Mouse (Mus musculus): Measurements from ENCODE around the gene Mrpl12. TPM values are rescaled to one million over a fixed set of nuclear protein-coding genes. Genes with fewer than 3 reads are reported as not detected.
"Not testable (repeated sequence)": the region's sequence is repeated elsewhere in the genome, so short reads cannot be mapped to it uniquely, and the experiment has no call there.

Gene Mrpl12
- polyA plus RNA-seq, 1 experiment from 2014 or later: 187 TPM

DNA sequence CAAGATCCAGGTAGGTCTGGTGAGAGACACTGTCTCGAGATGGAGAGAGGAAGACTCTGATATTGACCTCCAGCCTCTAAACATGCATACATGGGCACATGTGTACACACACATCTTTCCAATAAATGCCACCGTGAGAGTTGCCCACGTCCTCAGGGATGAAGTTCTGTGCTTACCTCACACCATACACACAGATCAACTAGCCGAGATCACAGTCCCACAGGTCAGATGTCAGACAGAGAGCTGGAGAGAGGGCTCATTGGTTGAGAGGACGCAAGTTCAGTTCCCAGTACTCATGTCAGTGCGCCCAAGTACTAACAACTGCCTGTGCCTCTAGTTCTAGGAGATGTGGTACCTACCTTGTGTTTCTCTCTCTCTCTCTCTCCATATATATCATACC lies 16.6 kb downstream of the Mrpl12 start:
- Histone ChIP-seq H3K4me1 (peaks cover 8% of the 10 kb centered on the region), H3K9me3 (replicated peaks) (no peaks in the 10 kb centered on the region), H3K27ac (no peak overlapping the region), H3K36me3 (peaks cover 40% of the 10 kb centered on the region), H3K27me3 (ENCODE audit: low read depth, poor library complexity, severe bottlenecking) (no peaks in the 10 kb centered on the region), H3K4me3 (no peak overlapping the region)
- DNase-seq (ENCODE audit: low spot score): no peak
- 71% methylated on average over 6 of the region's 6 CpGs for WGBS

DNA sequence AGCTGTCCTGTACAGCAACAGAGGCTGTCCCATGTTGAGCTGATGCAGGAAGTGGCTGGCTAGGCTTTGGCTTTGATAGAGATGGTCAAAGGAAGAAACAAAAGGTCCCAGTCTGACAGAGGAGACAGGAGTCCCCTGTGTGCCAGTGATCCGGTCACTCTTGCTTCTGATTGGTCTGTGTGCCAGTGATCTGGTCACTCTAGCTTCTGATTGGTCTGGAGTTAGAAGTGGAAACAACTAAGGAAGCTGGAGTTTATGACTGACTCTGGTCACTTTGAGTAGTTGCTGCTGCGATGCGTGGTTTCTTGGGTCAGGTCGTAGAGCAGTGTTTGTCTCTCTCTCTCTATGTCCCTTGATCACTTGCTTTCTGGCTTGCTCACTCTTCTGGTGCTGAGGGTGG lies 17.3 kb downstream of the Mrpl12 start:
- no peak for DNase-seq (ENCODE audit: low spot score)
- Histone ChIP-seq H3K36me3 (peaks cover 33% of the 10 kb centered on the region), H3K27ac (no peak overlapping the region), H3K27me3 (ENCODE audit: low read depth, poor library complexity, severe bottlenecking) (no peaks in the 10 kb centered on the region), H3K9me3 (replicated peaks) (no peaks in the 10 kb centered on the region), H3K4me3 (no peak overlapping the region), H3K4me1 (peaks cover 8% of the 10 kb centered on the region)
- WGBS: 87% methylated on average over 4 of the region's 4 CpGs

DNA sequence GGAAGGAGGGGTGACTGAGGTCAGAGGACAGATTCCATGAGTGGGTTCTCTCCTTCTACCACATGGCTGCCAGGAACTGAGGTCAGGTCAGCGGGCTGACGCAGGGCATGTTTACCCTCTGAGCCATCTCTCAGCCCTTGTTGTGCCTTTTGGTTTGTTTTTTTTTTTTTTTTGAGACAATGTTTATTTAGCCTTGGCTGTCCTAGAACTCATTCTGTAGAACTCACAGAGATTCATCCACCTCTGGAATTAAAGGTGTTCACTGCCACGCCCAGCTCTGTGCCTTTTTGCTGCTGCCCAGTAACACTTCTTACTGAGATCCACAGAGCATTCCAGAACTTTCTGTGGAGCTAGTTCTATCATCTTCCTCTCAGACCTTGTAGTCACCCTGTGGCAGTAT lies 21.2 kb downstream of the Mrpl12 start:
- peaks cover 12% of the 10 kb centered on the region for H3K4me1 ChIP-seq
- DNase-seq (ENCODE audit: low spot score): no peak
- H3K4me3 ChIP-seq: no peak overlapping the region
- no peaks in the 10 kb centered on the region for H3K9me3 ChIP-seq (replicated peaks)
- 94% methylated on average over 3 of the region's 3 CpGs for WGBS
- H3K27me3 ChIP-seq (ENCODE audit: low read depth, poor library complexity, severe bottlenecking): 0 out of 2 replicates have a peak, but pooled peaks cover 4% of the 10 kb centered on the region
- H3K27ac ChIP-seq: no peak overlapping the region
- H3K36me3 ChIP-seq: no peaks in the 10 kb centered on the region

- Histone ChIP-seq H3K36me3 (no peaks in the 10 kb centered on the region), H3K4me1 (peaks cover 13% of the 10 kb centered on the region), H3K27me3 (ENCODE audit: low read depth, poor library complexity, severe bottlenecking) (0 out of 2 replicates have a peak, but pooled peaks cover 4% of the 10 kb centered on the region), H3K4me3 (no peak overlapping the region), H3K9me3 (replicated peaks) (no peaks in the 10 kb centered on the region), H3K27ac (no peak overlapping the region)
- no peak for DNase-seq (ENCODE audit: low spot score)
- 62% methylated on average over 4 of the region's 4 CpGs for WGBS
Measured at GRCm38 (mm10) chr11:120506899-120507298, 22.5 kb downstream of the Mrpl12 start.

DNA sequence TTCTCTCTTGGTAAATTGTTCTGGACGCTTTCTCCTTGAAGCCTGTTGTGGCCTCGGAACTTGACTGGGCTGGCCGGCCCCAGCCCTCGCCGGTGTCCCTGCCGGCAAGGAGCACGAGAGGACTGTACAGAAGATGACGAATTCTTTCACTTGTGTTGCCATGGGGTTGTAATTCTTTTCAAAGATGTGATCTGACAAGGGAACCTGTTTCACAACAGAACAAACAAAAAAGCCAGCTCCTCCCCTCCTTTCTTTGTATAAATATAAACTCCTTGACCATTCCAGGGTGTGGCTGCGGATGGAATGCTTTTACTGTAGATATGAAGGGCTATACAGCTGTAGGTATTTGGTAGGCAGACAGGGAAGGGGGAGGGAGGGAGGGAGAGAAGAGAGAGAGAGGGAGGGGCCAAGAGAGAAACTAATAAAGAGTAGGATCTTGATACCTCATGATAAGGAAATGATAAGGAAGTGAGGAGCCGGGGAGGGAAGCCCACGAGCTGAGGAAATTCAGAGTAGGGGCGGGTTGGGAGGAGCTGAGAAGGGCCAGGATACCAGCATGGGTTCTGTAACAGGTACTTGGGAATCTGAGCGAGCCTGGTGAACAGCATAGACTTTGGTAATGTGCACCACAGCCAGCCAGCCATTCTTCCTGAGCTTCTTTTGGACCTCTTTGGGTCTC lies 23.3 kb downstream of the Mrpl12 start:
- H3K9me3 ChIP-seq (replicated peaks): no peaks in the 10 kb centered on the region
- 82% methylated on average over 13 of the region's 13 CpGs for WGBS
- H3K27me3 ChIP-seq (ENCODE audit: low read depth, poor library complexity, severe bottlenecking): 0 out of 2 replicates have a peak, but pooled peaks cover 4% of the 10 kb centered on the region
- H3K4me1 ChIP-seq: peaks cover 16% of the 10 kb centered on the region
- no peak for DNase-seq (ENCODE audit: low spot score)
- H3K27ac ChIP-seq: no peak overlapping the region
- no peak overlapping the region for H3K4me3 ChIP-seq
- H3K36me3 ChIP-seq: no peaks in the 10 kb centered on the region

DNA sequence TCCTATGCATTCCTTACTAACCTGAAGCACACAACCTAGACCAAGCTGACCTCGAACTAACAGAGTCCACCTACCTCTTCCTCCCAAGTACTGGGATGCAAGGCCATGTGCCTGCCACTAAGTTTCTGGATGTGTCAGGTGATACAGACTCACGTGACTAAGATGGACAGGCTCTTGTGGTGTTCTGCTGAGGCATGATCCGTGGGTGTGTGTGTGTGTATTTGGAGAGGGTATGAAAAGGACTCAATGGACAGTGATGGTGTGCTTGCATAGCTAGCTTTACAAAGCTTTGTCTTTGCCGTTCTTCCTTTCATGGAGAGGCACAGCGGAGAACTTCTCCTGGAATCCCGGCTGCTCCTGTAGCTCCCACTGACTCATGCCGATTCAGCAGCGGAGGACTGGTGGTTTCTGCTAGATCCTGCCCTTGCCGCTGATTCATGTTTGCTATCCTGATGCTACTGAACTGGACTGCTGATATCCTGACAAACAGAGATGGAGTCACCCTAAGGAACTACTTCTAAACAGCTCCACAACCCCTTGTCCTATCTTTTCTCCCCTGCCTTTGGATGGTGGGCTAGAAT lies 24.0 kb downstream of the Mrpl12 start:
- Histone ChIP-seq H3K4me3 (no peak overlapping the region), H3K9me3 (replicated peaks) (no peaks in the 10 kb centered on the region), H3K27me3 (ENCODE audit: low read depth, poor library complexity, severe bottlenecking) (0 out of 2 replicates have a peak, but pooled peaks cover 4% of the 10 kb centered on the region), H3K27ac (no peak overlapping the region), H3K36me3 (no peaks in the 10 kb centered on the region), H3K4me1 (peaks cover 21% of the 10 kb centered on the region)
- DNase-seq (ENCODE audit: low spot score): no peak
- WGBS: 91% methylated on average over 9 of the region's 9 CpGs

- H3K4me3 ChIP-seq: 0 out of 2 replicates have a peak overlapping the region, but pooled peaks have one; percentile 36
- DNase-seq (ENCODE audit: low spot score): no peak
Measured at GRCm38 (mm10) chr11:120509940-120510339, 25.5 kb downstream of the Mrpl12 start.

DNA sequence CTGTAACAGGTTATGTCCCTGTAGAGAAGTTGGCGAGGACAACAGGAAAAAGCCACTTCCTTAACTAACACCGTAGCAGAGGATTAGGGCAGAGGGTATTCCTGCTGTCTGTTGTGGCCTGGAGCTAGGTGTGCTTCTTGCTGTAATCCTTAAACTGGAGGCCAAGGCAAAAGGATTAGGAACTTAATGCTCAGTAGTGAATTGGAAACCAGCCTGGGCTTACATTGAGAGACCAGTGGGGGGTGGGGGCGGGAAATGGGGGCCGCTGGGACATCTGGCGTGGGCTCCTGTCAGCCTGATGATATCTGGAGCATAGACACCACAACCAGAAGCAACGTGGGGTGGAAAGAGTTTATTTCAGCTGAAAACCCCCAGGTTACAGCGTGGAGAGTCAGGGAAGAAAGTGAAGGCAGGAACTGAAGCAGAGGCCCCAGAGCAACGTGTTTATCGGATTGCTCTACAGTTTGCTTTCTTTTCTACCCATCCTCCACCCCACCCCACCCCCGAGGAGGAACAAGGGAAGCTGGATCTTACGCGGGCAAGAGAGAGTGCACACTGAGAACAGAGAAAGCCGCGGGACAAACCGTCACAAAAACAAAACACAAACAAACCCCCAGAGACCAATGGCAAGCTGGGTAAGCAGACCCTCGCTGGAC lies 26.1 kb downstream of the Mrpl12 start:
- 11% methylated on average over 16 of the region's 16 CpGs for WGBS
- no peak for DNase-seq (ENCODE audit: low spot score)
- H3K27me3 ChIP-seq (ENCODE audit: low read depth, poor library complexity, severe bottlenecking): 0 out of 2 replicates have a peak, but pooled peaks cover 4% of the 10 kb centered on the region

More at GRCm38 (mm10) chr11:120509940-120510339, 25.5 kb downstream of the Mrpl12 start:
- Histone ChIP-seq H3K27ac (peak overlapping the region; percentile 75), H3K36me3 (no peaks in the 10 kb centered on the region), H3K27me3 (ENCODE audit: low read depth, poor library complexity, severe bottlenecking) (0 out of 2 replicates have a peak, but pooled peaks cover 4% of the 10 kb centered on the region), H3K9me3 (replicated peaks) (no peaks in the 10 kb centered on the region), H3K4me1 (peaks cover 21% of the 10 kb centered on the region)
- 35% methylated on average over 4 of the region's 4 CpGs for WGBS

GRCm38 (mm10) chr11:120512790-120513453 lies 28.5 kb downstream of the Mrpl12 start:
- H3K27me3 ChIP-seq (ENCODE audit: low read depth, poor library complexity, severe bottlenecking): 0 out of 2 replicates have a peak, but pooled peaks cover 4% of the 10 kb centered on the region
- no peaks in the 10 kb centered on the region for H3K9me3 ChIP-seq (replicated peaks)
- H3K36me3 ChIP-seq: no peaks in the 10 kb centered on the region
- WGBS: 32% methylated on average over 6 of the region's 6 CpGs
- H3K27ac ChIP-seq: no peak overlapping the region
- H3K4me1 ChIP-seq: peaks cover 31% of the 10 kb centered on the region
- no peak overlapping the region for H3K4me3 ChIP-seq
- no peak for DNase-seq (ENCODE audit: low spot score)

More for the DNA sequence above, 26.1 kb downstream of the Mrpl12 start:
- H3K36me3 ChIP-seq: no peaks in the 10 kb centered on the region
- H3K4me3 ChIP-seq: peak overlapping the region; percentile 36
- peaks cover 23% of the 10 kb centered on the region for H3K4me1 ChIP-seq
- peak overlapping the region; percentile 75 for H3K27ac ChIP-seq
- no peaks in the 10 kb centered on the region for H3K9me3 ChIP-seq (replicated peaks)

- not testable (repeated sequence) for H3K9me3 ChIP-seq (replicated peaks); H3K36me3 ChIP-seq; H3K4me3 ChIP-seq; H3K27ac ChIP-seq; H3K27me3 ChIP-seq (ENCODE audit: low read depth, poor library complexity, severe bottlenecking); DNase-seq (ENCODE audit: low spot score)
- WGBS: 85% methylated on average over 2 of the region's 2 CpGs
- H3K4me1 ChIP-seq: peaks cover 31% of the 10 kb centered on the region
Measured at GRCm38 (mm10) chr11:120514262-120514661, 29.8 kb downstream of the Mrpl12 start.

DNA sequence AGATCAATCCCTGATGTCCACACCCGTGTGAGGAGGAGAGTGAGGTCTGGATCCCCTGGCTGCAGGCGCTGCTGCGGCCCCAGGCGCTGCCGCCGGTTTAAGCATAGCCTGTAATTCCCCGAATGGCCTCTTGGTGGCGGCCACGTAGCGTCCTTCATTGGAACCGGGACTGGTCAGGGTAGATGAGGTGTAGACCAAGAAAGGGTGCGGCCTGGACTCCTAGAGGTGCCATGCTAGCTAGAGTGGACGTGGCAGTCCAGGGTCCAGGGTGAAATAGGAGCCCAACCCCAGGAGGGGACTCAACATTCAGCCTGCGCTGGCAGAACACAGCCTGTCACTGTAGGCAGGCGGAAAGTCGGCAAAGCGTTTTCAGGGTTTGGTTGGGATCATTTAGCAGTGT lies 31.2 kb downstream of the Mrpl12 start:
- Histone ChIP-seq H3K27me3 (ENCODE audit: low read depth, poor library complexity, severe bottlenecking) (no peaks in the 10 kb centered on the region), H3K9me3 (replicated peaks) (no peaks in the 10 kb centered on the region), H3K27ac (peak overlapping the region; percentile 50; the same call in 1 of the 2 replicates), H3K36me3 (no peaks in the 10 kb centered on the region), H3K4me1 (peaks cover 36% of the 10 kb centered on the region), H3K4me3 (peak overlapping the region; percentile 16; the same call in 1 of the 2 replicates)
- WGBS: 20% methylated on average over 17 of the region's 17 CpGs
- DNase-seq (ENCODE audit: low spot score): peak; percentile 91

- Histone ChIP-seq H3K27me3 (ENCODE audit: low read depth, poor library complexity, severe bottlenecking) (no peaks in the 10 kb centered on the region), H3K4me3 (no peak overlapping the region), H3K9me3 (replicated peaks) (no peaks in the 10 kb centered on the region), H3K27ac (no peak overlapping the region), H3K4me1 (peaks cover 34% of the 10 kb centered on the region), H3K36me3 (no peaks in the 10 kb centered on the region)
- WGBS: 86% methylated on average over 4 of the region's 4 CpGs
- DNase-seq (ENCODE audit: low spot score): no peak
Measured at GRCm38 (mm10) chr11:120517147-120517546, 32.7 kb downstream of the Mrpl12 start.
